Mouse (Mus musculus) forebrain, embryonic 12.5 days (tissue): Measurements from ENCODE around the gene Ky. TPM values are rescaled to one million over a fixed set of nuclear protein-coding genes. Genes with fewer than 3 reads are reported as not detected.

Experiments
- ATAC-seq: fragments of 200-750 bp; cut with Nextera tagmentation; 2 replicates; pipeline ENCODE4 v1.8.0; 2017; ENCODE audit warnings: moderate TSS enrichment; ENCODE audit not compliant: low FRiP score
- H3K27ac ChIP-seq: fragments of 300-500 bp; sonication (generic); 2 replicates; pipeline ENCODE4 v1.5.1; 2016; ENCODE audit warnings: mild to moderate bottlenecking
- H3K27me3 ChIP-seq: fragments of 300-500 bp; sonication (generic); 2 replicates; pipeline ENCODE4 v1.6.1; 2016; ENCODE audit warnings: mild to moderate bottlenecking
- H3K36me3 ChIP-seq: fragments of 300-500 bp; sonication (generic); replicated peaks from 2 replicates; pipeline ENCODE4 v1.6.1; 2016; ENCODE audit warnings: mild to moderate bottlenecking
- H3K4me1 ChIP-seq: fragments of 300-500 bp; sonication (generic); 2 replicates; pipeline ENCODE4 v1.6.1; 2016
- H3K4me2 ChIP-seq: fragments of 300-500 bp; sonication (generic); 2 replicates; pipeline ENCODE4 v1.6.1; 2016; ENCODE audit warnings: mild to moderate bottlenecking, moderate library complexity
- H3K4me3 ChIP-seq: fragments of 300-500 bp; sonication (generic); replicated peaks from 2 replicates; pipeline ENCODE4 v1.5.1; 2016; ENCODE audit warnings: mild to moderate bottlenecking
- H3K9ac ChIP-seq: fragments of 300-500 bp; sonication (generic); 2 replicates; pipeline ENCODE4 v1.6.1; 2016; ENCODE audit warnings: mild to moderate bottlenecking
- H3K9me3 ChIP-seq: fragments of 300-500 bp; sonication (generic); 2 replicates; pipeline ENCODE4 v1.6.1; 2016
- WGBS: fragments of 180-500 bp; shearing (Covaris S2); methylation state at CpG from one replicate; pipeline ENCODE4 v1.1.7; 2016; 5-methylcytosine and 5-hydroxymethylcytosine counted together
- polyA plus RNA-seq: library from polyadenylated mRNA; unstranded; fragments of >200 nt; fragmentation: Nextera tagmentation; extraction: Ambion mirVana; gene quantifications from 2 replicates; pipeline ENCODE4 v1.2.1, GENCODE M21; 2016

The Ky gene
- polyA plus RNA-seq, 1 experiment from 2014 or later, result 0.08 TPM

DNA sequence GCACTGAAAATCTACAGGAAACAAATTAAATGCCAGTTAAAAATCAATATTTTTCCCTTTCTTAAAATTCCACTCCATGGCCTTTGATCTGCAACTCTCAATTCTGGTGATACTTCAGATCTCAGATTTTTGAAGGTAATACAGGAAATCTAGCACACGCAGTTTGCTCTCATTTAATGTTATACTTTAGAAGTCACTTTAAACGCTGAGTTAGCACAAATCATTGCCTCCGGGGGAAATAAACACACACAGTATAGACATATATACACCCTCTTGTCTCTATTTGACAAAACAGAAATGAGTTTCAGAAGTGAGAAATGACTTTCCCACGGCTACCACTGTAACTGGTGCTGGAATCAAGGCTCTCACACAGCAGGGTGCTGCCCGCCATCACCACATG is 81.8 kb downstream of the Ky start:
- ATAC-seq, result no peak
- Histone ChIP-seq H3K27me3 (no peaks in the 10 kb centered on the region), H3K9me3 (no peaks in the 10 kb centered on the region), H3K4me2 (no peak overlapping the region), H3K36me3 (peaks cover 27% of the 10 kb centered on the region), H3K4me1 (no peaks in the 10 kb centered on the region), H3K27ac (no peak overlapping the region), H3K9ac (no peak overlapping the region), H3K4me3 (no peak overlapping the region)
- WGBS, result 84% methylated on average over 5 of the region's 5 CpGs

DNA sequence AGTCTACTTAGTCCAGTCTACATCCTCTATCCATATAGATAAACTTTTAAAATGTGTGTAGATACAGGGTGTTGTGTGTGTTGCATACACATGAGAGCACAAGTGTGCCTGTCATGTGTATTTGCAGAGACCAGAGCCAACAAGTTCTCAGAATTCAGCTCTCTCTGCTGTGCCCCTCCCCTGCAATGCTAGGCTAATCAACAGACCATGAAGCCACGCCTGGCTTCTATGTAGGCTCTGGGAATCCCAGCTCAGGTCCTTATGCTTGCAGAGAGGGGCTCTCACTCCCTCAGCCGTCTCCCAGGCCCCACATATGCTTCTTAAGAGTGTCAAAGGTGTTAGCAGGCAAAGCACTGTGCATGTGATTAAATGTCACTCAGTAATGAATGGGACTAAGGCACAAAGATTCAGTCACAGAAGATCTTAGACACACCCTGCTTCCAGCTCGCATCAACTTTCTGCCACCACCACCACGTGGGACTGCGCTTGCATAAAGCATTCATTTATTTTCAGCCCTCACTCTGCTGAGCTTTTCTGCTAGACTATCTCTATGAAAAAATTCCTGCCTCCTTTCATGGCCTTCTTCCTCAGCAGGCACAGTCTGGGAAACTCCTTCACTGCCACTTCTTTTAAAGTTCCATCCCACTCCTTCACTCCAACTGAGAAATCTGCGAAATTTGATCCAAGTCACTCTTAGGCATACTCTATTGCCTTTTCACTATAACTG is 89.3 kb downstream of the Ky start:
- no peak overlapping the region for H3K4me2 ChIP-seq
- no peaks in the 10 kb centered on the region for H3K27me3 ChIP-seq
- peaks cover 34% of the 10 kb centered on the region for H3K36me3 ChIP-seq
- no peak for ATAC-seq
- H3K9me3 ChIP-seq, result no peaks in the 10 kb centered on the region
- H3K4me3 ChIP-seq, result no peak overlapping the region
- H3K27ac ChIP-seq, result no peak overlapping the region
- no peak overlapping the region for H3K9ac ChIP-seq
- WGBS, result 48% methylated on average over 6 of the region's 6 CpGs
- H3K4me1 ChIP-seq, result peaks cover 8% of the 10 kb centered on the region; the same call in 1 of the 2 replicates

Other genes starting within 250 kb of the Ky start
- 26.7 and 28.7 TPM in 2 replicates for gene Ephb1, start 151.1 kb upstream of the Ky start, polyA plus RNA-seq
- 183 and 199 TPM in 2 replicates for gene Anapc13, start 120.5 kb downstream of the Ky start, polyA plus RNA-seq
- 61.7 and 66.1 TPM in 2 replicates for gene Cep63, start 120.8 kb downstream of the Ky start, polyA plus RNA-seq
- 82.4 TPM in 2 replicates for gene Amotl2, start 210.9 kb downstream of the Ky start, polyA plus RNA-seq